Mouse (Mus musculus): Measurements from ENCODE around the gene Cd36. TPM values are rescaled to one million over a fixed set of nuclear protein-coding genes. Genes with fewer than 3 reads are reported as not detected.
"Not testable (repeated sequence)": the region's sequence is repeated elsewhere in the genome, so short reads cannot be mapped to it uniquely, and the experiment has no call there.

Cd36 gene
- polyA plus RNA-seq (2015; fragmentation: Nextera tagmentation; extraction: Ambion mirVana), result 202 and 223 TPM in 2 replicates

DNA sequence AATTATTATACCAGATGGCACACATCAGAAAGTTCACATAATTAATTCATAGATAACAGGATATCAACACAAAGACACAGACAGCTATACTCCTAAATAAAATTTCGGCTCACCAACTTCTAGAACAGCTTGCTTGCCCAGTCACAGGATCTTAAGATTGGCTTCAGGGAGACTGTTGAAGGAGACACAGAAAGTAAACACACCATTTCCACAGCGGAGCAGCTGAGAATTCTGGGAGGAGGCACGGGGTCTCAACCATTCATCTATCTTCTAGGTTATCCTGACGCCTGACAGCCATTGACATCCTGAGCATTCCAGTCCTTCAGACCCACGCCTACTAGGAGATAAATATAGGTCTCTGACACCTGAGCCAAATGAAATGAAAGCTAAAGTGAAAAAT is at the start of gene Cd36:
Gene Cd36, minus strand, starts transcription at position 204 of the 400 bp plus-strand sequence.
- no peaks in the 10 kb centered on the region for H3K9me3 ChIP-seq (replicated peaks; ENCODE audit: control insufficient read depth, low read length)
- peak within 1 kb of the TSS; percentile 29 for H3K4me3 ChIP-seq (ENCODE audit: low read length)
- no peak; the same call in 1 of the 2 replicates for ATAC-seq (replicated peaks; ENCODE audit: extremely low read depth, insufficient read depth, low FRiP score)
- H3K4me1 ChIP-seq (ENCODE audit: control insufficient read depth, insufficient read depth, low read length), result peaks cover 3% of the 10 kb centered on the region
- peak within 1 kb of the TSS; percentile 31; the same call in 1 of the 2 replicates for H3K9ac ChIP-seq (ENCODE audit: low read length)
- H3K36me3 ChIP-seq (ENCODE audit: control insufficient read depth, insufficient read depth), result no peaks in the 10 kb centered on the region
- WGBS, result 12% methylated on average over 5 of the region's 5 CpGs
- peak within 1 kb of the TSS; percentile 25 for H3K27ac ChIP-seq (ENCODE audit: low read length)
- peak within 1 kb of the TSS; percentile 48 for H3K4me2 ChIP-seq (ENCODE audit: low read depth, low read length)
- H3K27me3 ChIP-seq (ENCODE audit: control insufficient read depth, insufficient read depth, low read length), result no peaks in the 10 kb centered on the region

DNA sequence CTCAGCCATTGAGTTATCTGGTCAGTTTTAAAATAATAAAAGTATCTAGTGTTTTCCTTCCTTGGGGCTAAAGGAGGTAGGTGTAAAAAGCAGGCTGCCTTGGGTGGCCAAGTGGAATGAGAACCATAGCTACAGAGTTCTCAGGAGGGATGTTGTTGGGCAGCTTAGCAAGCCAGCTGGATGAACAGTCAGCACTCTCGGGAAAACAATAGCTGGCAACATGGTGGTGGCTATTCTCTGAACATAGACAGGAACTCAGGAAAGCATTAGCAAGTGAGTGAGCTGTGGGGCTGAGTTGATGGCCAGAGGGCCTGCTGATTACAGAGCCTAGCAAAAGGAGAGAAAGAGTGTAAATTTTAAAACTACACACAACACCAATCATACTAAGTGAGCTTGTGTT is 45.9 kb upstream of the Cd36 start:
- no peaks in the 10 kb centered on the region for H3K9me3 ChIP-seq (replicated peaks; ENCODE audit: control insufficient read depth, low read length)

DNA sequence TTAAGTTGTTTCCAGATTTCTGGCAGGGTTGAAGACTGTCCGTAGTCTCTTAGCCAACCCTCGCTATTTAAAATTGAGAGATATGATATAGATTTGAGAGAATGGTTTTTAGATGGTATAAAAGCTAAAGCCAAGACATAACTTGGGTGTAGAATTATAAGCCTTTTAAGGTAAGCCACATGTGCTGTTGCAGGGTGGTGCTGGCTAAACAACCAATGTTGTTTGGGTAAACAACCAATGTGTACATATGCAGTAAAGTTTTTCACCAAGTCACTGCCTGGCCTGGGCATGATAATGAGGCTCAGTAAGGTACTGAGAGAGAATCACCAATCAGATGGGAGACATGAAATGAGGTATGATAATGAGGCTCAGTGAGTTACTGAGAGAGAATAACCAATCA is 43.0 kb upstream of the Cd36 start:
- not testable (repeated sequence) for H3K4me3 ChIP-seq (ENCODE audit: low read length); ATAC-seq (replicated peaks; ENCODE audit: extremely low read depth, insufficient read depth, low FRiP score); H3K9me3 ChIP-seq (replicated peaks; ENCODE audit: control insufficient read depth, low read length); H3K4me2 ChIP-seq (ENCODE audit: low read depth, low read length); H3K36me3 ChIP-seq (ENCODE audit: control insufficient read depth, insufficient read depth); H3K27ac ChIP-seq (ENCODE audit: low read length); H3K27me3 ChIP-seq (ENCODE audit: control insufficient read depth, insufficient read depth, low read length); H3K4me1 ChIP-seq (ENCODE audit: control insufficient read depth, insufficient read depth, low read length); H3K9ac ChIP-seq (ENCODE audit: low read length)
- 95% methylated on average over 2 of the region's 2 CpGs for WGBS

More for the DNA sequence above, 45.9 kb upstream of the Cd36 start:
- ATAC-seq (replicated peaks; ENCODE audit: extremely low read depth, insufficient read depth, low FRiP score), result no peak
- no peak overlapping the region for H3K27ac ChIP-seq (ENCODE audit: low read length)
- WGBS, result 76% methylated on average over 1 of the region's 1 CpGs
- no peaks in the 10 kb centered on the region for H3K36me3 ChIP-seq (ENCODE audit: control insufficient read depth, insufficient read depth)
- H3K4me3 ChIP-seq (ENCODE audit: low read length), result no peak overlapping the region
- H3K27me3 ChIP-seq (ENCODE audit: control insufficient read depth, insufficient read depth, low read length), result no peaks in the 10 kb centered on the region
- H3K9ac ChIP-seq (ENCODE audit: low read length), result no peak overlapping the region
- H3K4me2 ChIP-seq (ENCODE audit: low read depth, low read length), result no peak overlapping the region
- peaks cover 3% of the 10 kb centered on the region; the same call in 1 of the 2 replicates for H3K4me1 ChIP-seq (ENCODE audit: control insufficient read depth, insufficient read depth, low read length)

DNA sequence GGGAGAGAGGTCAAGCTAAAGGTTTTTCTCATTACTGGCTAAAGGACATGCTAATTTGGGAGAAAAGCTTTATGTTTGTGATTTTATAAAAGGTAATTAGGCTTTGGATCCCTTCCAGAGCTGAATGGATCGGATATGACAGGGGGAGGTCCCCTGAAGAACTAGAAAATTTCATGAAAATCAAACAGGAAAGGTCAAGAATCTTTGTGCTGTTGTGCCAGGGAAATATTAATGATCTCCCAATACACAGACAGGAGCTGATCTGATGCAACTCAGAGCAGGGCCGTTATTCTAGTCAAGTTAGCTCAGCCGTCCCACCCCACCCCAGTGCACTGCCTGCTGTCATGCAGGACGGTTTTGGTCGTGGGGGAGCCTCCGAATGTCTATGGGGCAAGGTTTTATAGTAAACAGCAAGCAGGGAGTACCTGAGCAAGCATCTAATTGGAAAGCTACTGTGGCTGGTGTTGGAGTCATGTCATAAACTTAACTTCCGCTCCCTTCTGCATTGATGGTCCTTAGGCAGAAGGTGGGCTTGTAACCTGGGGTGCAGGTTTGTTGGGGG is 40.5 kb upstream of the Cd36 start:
- Histone ChIP-seq H3K36me3 (ENCODE audit: control insufficient read depth, insufficient read depth) (no peaks in the 10 kb centered on the region), H3K27me3 (ENCODE audit: control insufficient read depth, insufficient read depth, low read length) (no peaks in the 10 kb centered on the region), H3K4me3 (ENCODE audit: low read length) (no peak overlapping the region), H3K27ac (ENCODE audit: low read length) (no peak overlapping the region), H3K4me2 (ENCODE audit: low read depth, low read length) (no peak overlapping the region), H3K9ac (ENCODE audit: low read length) (no peak overlapping the region), H3K4me1 (ENCODE audit: control insufficient read depth, insufficient read depth, low read length) (peaks cover 3% of the 10 kb centered on the region; the same call in 1 of the 2 replicates), H3K9me3 (replicated peaks; ENCODE audit: control insufficient read depth, low read length) (no peaks in the 10 kb centered on the region)
- WGBS, result 72% methylated on average over 7 of the region's 7 CpGs
- ATAC-seq (replicated peaks; ENCODE audit: extremely low read depth, insufficient read depth, low FRiP score), result no peak

DNA sequence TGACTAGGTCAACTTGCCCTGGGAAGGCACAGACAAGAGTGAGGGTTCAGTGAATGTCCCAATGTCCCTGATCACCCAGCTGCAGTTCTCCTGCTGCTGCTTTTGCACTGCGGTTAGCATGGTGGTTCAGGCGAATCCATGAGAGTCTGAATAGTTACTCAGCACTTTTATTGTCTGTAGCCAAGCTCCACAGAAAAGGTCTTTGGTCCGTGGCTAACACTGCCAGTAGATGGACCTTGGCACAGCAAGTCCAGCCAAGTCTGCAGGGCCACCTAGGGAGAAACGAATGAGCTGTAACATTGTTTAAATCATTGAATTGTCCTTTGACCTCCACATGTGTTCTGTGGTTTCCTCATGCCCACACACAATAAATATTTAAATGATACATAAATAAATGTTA is 39.9 kb upstream of the Cd36 start:
- no peak for ATAC-seq (replicated peaks; ENCODE audit: extremely low read depth, insufficient read depth, low FRiP score)
- 60% methylated on average over 4 of the region's 4 CpGs for WGBS
- Histone ChIP-seq H3K27me3 (ENCODE audit: control insufficient read depth, insufficient read depth, low read length) (no peaks in the 10 kb centered on the region), H3K9ac (ENCODE audit: low read length) (no peak overlapping the region), H3K4me2 (ENCODE audit: low read depth, low read length) (no peak overlapping the region), H3K4me3 (ENCODE audit: low read length) (no peak overlapping the region), H3K4me1 (ENCODE audit: control insufficient read depth, insufficient read depth, low read length) (peaks cover 6% of the 10 kb centered on the region; the same call in 1 of the 2 replicates), H3K36me3 (ENCODE audit: control insufficient read depth, insufficient read depth) (no peaks in the 10 kb centered on the region), H3K9me3 (replicated peaks; ENCODE audit: control insufficient read depth, low read length) (no peaks in the 10 kb centered on the region), H3K27ac (ENCODE audit: low read length) (no peak overlapping the region)

DNA sequence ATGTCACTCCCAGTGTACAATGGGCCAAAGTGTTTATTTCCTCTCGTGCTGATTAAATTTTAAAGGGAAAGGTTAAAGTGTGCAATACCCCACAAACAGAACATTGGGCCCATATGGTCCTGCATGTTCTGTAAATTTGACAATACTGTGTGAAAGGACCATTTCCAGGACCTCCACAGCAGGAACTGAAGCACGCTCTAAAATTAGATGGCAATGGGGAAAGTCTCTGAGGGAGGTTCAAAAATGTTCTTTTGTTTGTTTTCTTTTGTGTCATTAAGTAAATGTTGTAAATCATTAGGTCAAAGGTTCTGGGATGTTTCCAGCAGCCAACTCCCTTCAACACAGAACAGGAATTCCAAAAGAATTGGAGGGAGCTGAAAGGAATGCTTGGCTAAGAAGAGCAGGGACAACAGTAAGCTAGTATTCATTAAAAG is 35.5 kb upstream of the Cd36 start:
- Histone ChIP-seq H3K9me3 (replicated peaks; ENCODE audit: control insufficient read depth, low read length) (no peaks in the 10 kb centered on the region), H3K4me2 (ENCODE audit: low read depth, low read length) (no peak overlapping the region), H3K36me3 (ENCODE audit: control insufficient read depth, insufficient read depth) (no peaks in the 10 kb centered on the region), H3K27ac (ENCODE audit: low read length) (peak overlapping the region; percentile 53), H3K4me3 (ENCODE audit: low read length) (no peak overlapping the region), H3K9ac (ENCODE audit: low read length) (no peak overlapping the region), H3K4me1 (ENCODE audit: control insufficient read depth, insufficient read depth, low read length) (peaks cover 7% of the 10 kb centered on the region), H3K27me3 (ENCODE audit: control insufficient read depth, insufficient read depth, low read length) (no peaks in the 10 kb centered on the region)
- 43% methylated on average over 2 of the region's 2 CpGs for WGBS
- ATAC-seq (replicated peaks; ENCODE audit: extremely low read depth, insufficient read depth, low FRiP score), result peak; percentile 78

DNA sequence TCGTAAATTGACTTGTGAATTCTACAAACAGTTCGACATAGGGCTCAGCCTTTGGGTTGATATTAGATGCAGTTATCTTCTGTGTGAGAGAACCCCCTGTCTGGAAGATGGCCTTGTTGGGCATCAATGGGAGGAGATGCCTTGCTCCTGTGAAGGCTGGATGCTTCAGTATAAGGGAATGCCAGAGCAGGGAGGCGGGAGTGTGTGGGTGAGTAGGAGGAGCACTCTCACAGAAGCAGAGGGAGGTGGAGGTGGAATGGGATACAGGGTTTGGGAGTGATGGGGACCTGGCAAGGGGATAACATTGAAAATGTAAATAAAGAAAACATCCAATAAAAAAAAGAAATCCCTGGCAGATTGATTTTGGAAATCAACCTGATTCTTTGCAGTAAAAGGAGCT is 35.0 kb upstream of the Cd36 start:
- H3K9ac ChIP-seq (ENCODE audit: low read length), result no peak overlapping the region
- H3K36me3 ChIP-seq (ENCODE audit: control insufficient read depth, insufficient read depth), result no peaks in the 10 kb centered on the region
- H3K4me3 ChIP-seq (ENCODE audit: low read length), result no peak overlapping the region
- no peaks in the 10 kb centered on the region for H3K27me3 ChIP-seq (ENCODE audit: control insufficient read depth, insufficient read depth, low read length)
- peaks cover 8% of the 10 kb centered on the region for H3K4me1 ChIP-seq (ENCODE audit: control insufficient read depth, insufficient read depth, low read length)
- ATAC-seq (replicated peaks; ENCODE audit: extremely low read depth, insufficient read depth, low FRiP score), result peak; percentile 64
- H3K27ac ChIP-seq (ENCODE audit: low read length), result peak overlapping the region; percentile 72
- WGBS, result 78% methylated on average over 3 of the region's 3 CpGs
- no peak overlapping the region for H3K4me2 ChIP-seq (ENCODE audit: low read depth, low read length)
- no peaks in the 10 kb centered on the region for H3K9me3 ChIP-seq (replicated peaks; ENCODE audit: control insufficient read depth, low read length)

DNA sequence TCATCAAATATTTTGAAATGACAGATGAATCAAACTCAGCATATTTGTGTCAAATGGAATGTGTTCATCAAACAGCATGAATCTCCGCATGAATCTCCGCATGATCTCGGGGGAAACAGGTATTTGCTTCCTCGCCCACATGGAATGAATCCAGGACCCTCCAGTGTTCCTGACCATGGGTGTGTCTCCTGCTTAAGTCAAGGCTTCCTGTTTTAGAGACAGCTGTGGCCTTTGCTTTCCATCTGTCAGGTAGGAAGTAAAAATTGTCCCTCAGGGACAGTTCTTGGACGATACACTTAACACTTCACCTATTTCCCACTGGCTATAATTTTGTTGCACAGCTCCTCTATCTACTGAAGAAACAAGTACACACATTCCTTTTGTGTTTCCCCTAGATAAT is 30.4 kb upstream of the Cd36 start:
- H3K27ac ChIP-seq (ENCODE audit: low read length), result no peak overlapping the region
- ATAC-seq (replicated peaks; ENCODE audit: extremely low read depth, insufficient read depth, low FRiP score), result no peak
- 56% methylated on average over 5 of the region's 5 CpGs for WGBS
- no peak overlapping the region for H3K4me2 ChIP-seq (ENCODE audit: low read depth, low read length)
- H3K4me3 ChIP-seq (ENCODE audit: low read length), result no peak overlapping the region
- H3K27me3 ChIP-seq (ENCODE audit: control insufficient read depth, insufficient read depth, low read length), result no peaks in the 10 kb centered on the region
- no peak overlapping the region for H3K9ac ChIP-seq (ENCODE audit: low read length)
- no peaks in the 10 kb centered on the region for H3K9me3 ChIP-seq (replicated peaks; ENCODE audit: control insufficient read depth, low read length)
- peaks cover 5% of the 10 kb centered on the region for H3K4me1 ChIP-seq (ENCODE audit: control insufficient read depth, insufficient read depth, low read length)
- H3K36me3 ChIP-seq (ENCODE audit: control insufficient read depth, insufficient read depth), result no peaks in the 10 kb centered on the region

DNA sequence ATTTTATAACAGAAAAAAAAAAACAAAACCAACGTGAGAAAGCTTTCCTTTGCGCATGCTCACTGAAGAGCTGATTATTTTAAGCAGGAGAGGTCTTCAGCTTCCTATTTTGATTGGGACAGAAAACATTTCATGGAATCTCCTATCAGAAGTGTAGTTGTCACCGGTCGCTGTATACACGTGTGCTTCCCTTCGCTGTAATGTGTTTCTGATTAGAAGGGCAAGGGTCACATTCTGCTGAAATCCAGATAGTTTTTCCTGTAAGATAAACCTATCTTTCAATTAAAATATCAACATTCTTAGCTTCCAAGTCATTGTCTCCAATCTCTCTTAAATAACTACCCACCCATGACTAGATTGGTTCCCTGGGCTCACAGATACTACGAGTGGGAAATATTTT is 16.2 kb upstream of the Cd36 start:
- H3K4me3 ChIP-seq (ENCODE audit: low read length), result no peak overlapping the region
- WGBS, result 13% methylated on average over 7 of the region's 7 CpGs
- no peaks in the 10 kb centered on the region for H3K27me3 ChIP-seq (ENCODE audit: control insufficient read depth, insufficient read depth, low read length)
- H3K36me3 ChIP-seq (ENCODE audit: control insufficient read depth, insufficient read depth), result no peaks in the 10 kb centered on the region
- H3K9me3 ChIP-seq (replicated peaks; ENCODE audit: control insufficient read depth, low read length), result no peaks in the 10 kb centered on the region
- H3K9ac ChIP-seq (ENCODE audit: low read length), result no peak overlapping the region
- no peak overlapping the region for H3K4me2 ChIP-seq (ENCODE audit: low read depth, low read length)
- H3K27ac ChIP-seq (ENCODE audit: low read length), result no peak overlapping the region
- peaks cover 5% of the 10 kb centered on the region; the same call in 1 of the 2 replicates for H3K4me1 ChIP-seq (ENCODE audit: control insufficient read depth, insufficient read depth, low read length)
- ATAC-seq (replicated peaks; ENCODE audit: extremely low read depth, insufficient read depth, low FRiP score), result no peak; the same call in 1 of the 2 replicates
